Mouse (Mus musculus) liver, embryonic 14.5 days (tissue): ENCODE measurements at regions not wholly inside any gene's neighbourhood (a gene's known extent, or its start where the extent isn't known, plus 50 kb on each side); places are given as distances from the start of the nearest gene placed in this dataset.

Experiments used
- ATAC-seq: fragments of 200-750 bp; cut with Nextera tagmentation; 2 replicates; pipeline ENCODE4 v1.8.0; 2017; ENCODE audit warnings: moderate number of reproducible peaks, mild to moderate bottlenecking, moderate library complexity; ENCODE audit not compliant: insufficient read depth
- DNase-seq, 3 experiments: peaks; one replicate each; pipeline ENCODE4 v3.0.0-alpha.2; 2012 to 2013; ENCODE audit warnings: low read depth in 3 of 3, low spot score in 3 of 3
- H3K27ac ChIP-seq: fragments of 300-500 bp; sonication (generic); 2 replicates; pipeline ENCODE4 v1.5.1; 2014; ENCODE audit warnings: moderate library complexity, mild to moderate bottlenecking, control low read depth, inconsistent platforms
- H3K27me3 ChIP-seq: fragments of 300-500 bp; sonication (generic); 2 replicates; pipeline ENCODE4 v1.6.1; 2014; ENCODE audit warnings: mild to moderate bottlenecking, low read length, moderate library complexity; ENCODE audit not compliant: control insufficient read depth, insufficient read depth
- H3K36me3 ChIP-seq: fragments of 300-500 bp; sonication (generic); replicated peaks from 2 replicates; pipeline ENCODE4 v1.6.1; 2014; ENCODE audit warnings: low read depth; ENCODE audit not compliant: control insufficient read depth, insufficient read depth
- H3K4me1 ChIP-seq, 2 experiments: fragments of 200-500 bp in 1 of 2; fragments of 300-500 bp in 1 of 2; sonication (generic) in 1 of 2; replicated peaks; 2 replicates each; pipeline ENCODE4 v1.6.1; 2012 to 2014; ENCODE audit warnings: antibody characterized with exemption in 1 of 2, inconsistent platforms in 1 of 2, low read length in 1 of 2; ENCODE audit not compliant: control insufficient read depth in 2 of 2, insufficient read depth in 2 of 2
- H3K4me2 ChIP-seq: fragments of 300-500 bp; sonication (generic); 2 replicates; pipeline ENCODE4 v1.6.1; 2014; ENCODE audit warnings: low read depth, mild to moderate bottlenecking, control low read depth, moderate library complexity
- H3K4me3 ChIP-seq, 2 experiments: fragments of 200-500 bp in 1 of 2; fragments of 300-500 bp in 1 of 2; sonication (generic) in 1 of 2; 2 replicates each; pipeline ENCODE4 v1.5.1; 2012 to 2014; ENCODE audit warnings: low read depth in 2 of 2, low read length in 2 of 2, mild to moderate bottlenecking in 2 of 2, control low read depth in 1 of 2, inconsistent platforms in 1 of 2, moderate library complexity in 1 of 2; ENCODE audit not compliant: insufficient read depth in 1 of 2
- H3K9ac ChIP-seq: fragments of 300-500 bp; sonication (generic); replicated peaks from 2 replicates; pipeline ENCODE4 v1.6.1; 2014; ENCODE audit warnings: mild to moderate bottlenecking, control low read depth, moderate library complexity
- H3K9me3 ChIP-seq: fragments of 300-500 bp; sonication (generic); 2 replicates; pipeline ENCODE4 v1.6.1; 2016; ENCODE audit warnings: low read length, mixed read lengths; ENCODE audit not compliant: control insufficient read depth
- CTCF ChIP-seq: IDR thresholded peaks from 2 replicates; pipeline ENCODE4 v1.5.1; 2016; ENCODE audit warnings: antibody characterized with exemption, low read depth, control low read depth
- EP300 ChIP-seq: IDR thresholded peaks from 2 replicates; pipeline ENCODE4 v1.6.1; 2016; ENCODE audit warnings: antibody characterized with exemption, low read depth
- WGBS: fragments of 180-500 bp; shearing (Covaris S2); extraction: QIAGEN DNeasy Blood & Tissue Kit; methylation state at CpG from one replicate; pipeline ENCODE4 v1.1.7; 2014; ENCODE audit not compliant: insufficient replicate concordance; 5-methylcytosine and 5-hydroxymethylcytosine counted together

DNA sequence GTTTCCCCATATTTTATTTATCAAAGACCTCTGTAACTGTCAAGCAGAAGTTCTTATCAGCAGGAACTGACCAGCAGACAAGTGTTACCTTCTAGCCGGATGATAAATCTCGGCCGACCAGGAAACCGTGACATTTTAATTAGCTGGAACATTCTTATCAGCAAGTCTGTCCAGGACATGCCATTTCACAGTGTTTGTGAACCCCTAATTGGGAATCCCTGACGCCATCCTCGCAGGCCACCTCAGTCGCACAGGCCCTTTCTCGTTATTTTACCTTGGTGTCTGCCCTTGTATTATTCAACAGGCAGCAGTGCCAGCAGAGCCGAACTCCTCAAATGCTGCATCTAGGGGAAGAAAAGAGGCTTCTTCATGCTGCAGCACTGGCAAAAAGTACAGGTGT, 109.4 kb upstream of the Sdk1 start:
- no peak overlapping the region for H3K4me2 ChIP-seq

DNA sequence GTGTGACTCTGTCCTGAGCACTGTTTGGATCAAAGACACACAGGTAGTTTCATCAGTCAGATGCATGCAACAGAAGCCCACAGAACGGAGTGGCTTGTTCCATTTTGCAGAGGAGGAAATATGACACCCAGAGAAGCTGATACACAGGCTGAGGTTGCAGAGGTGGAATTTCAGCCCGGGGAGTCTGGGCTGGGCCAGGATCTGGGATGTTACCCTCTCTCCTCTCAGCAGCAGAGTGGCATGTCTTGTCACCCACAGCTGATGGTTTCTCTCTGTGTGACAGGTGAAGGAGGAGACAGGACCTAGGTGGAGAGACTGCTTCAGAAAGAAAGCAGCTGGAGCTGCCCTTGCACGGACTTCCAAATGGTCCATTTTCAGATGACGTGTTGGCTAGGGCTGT, 105.1 kb upstream of the Sdk1 start:
- 39% methylated on average over 4 of the region's 4 CpGs for whole genome bisulfite sequencing
- no peak for ATAC-seq
- no peaks in the 10 kb centered on the region for H3K36me3 ChIP-seq
- no peak overlapping the region for H3K4me2 ChIP-seq
- no peaks in the 10 kb centered on the region for H3K27me3 ChIP-seq
- H3K4me3 ChIP-seq: no peak overlapping the region
- no peak for DNase-seq
- H3K27ac ChIP-seq: no peak overlapping the region
- H3K4me1 ChIP-seq: no peaks in the 10 kb centered on the region
- TF ChIP-seq EP300: no peak
- no peaks in the 10 kb centered on the region for H3K9me3 ChIP-seq
- no peak overlapping the region for H3K9ac ChIP-seq

More for the DNA sequence above, 109.4 kb upstream of the Sdk1 start:
- no peaks in the 10 kb centered on the region for H3K27me3 ChIP-seq
- TF ChIP-seq EP300 (no peak), CTCF (no peak)
- H3K9ac ChIP-seq: no peak overlapping the region
- H3K36me3 ChIP-seq: no peaks in the 10 kb centered on the region
- DNase-seq (no peak), ATAC-seq (no peak)
- 45% methylated on average over 9 of the region's 9 CpGs for WGBS
- H3K9me3 ChIP-seq: no peaks in the 10 kb centered on the region
- no peak overlapping the region for H3K4me3 ChIP-seq
- no peaks in the 10 kb centered on the region for H3K4me1 ChIP-seq
- H3K27ac ChIP-seq: no peak overlapping the region

DNA sequence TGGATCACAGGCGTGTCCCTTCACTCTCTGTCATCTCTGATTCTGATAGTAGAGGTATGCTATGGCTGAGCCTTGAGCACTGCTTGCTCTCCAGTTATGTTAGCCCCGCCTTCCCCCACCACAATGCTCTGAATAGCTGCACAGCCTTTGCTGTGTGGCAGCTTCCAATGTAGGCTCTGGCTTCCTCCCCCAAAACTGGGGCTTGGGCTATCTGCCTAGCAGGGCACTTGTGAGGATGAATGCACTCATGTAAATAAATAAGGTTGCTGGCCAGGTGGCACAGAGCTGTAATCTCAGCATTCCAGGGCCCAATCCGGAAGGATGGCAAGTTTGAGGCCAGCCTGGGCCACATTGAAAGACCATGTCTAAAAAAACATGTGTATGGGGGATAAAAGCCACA, 103.6 kb upstream of the Sdk1 start:
- Histone ChIP-seq H3K27ac (no peak overlapping the region), H3K9ac (no peak overlapping the region), H3K27me3 (no peaks in the 10 kb centered on the region), H3K36me3 (no peaks in the 10 kb centered on the region), H3K9me3 (no peaks in the 10 kb centered on the region), H3K4me2 (no peak overlapping the region), H3K4me3 (no peak overlapping the region), H3K4me1 (no peaks in the 10 kb centered on the region)
- DNase-seq (no peak), ATAC-seq (no peak)
- 36% methylated on average over 3 of the region's 3 CpGs for WGBS
- TF ChIP-seq EP300 (no peak), CTCF (no peak)

DNA sequence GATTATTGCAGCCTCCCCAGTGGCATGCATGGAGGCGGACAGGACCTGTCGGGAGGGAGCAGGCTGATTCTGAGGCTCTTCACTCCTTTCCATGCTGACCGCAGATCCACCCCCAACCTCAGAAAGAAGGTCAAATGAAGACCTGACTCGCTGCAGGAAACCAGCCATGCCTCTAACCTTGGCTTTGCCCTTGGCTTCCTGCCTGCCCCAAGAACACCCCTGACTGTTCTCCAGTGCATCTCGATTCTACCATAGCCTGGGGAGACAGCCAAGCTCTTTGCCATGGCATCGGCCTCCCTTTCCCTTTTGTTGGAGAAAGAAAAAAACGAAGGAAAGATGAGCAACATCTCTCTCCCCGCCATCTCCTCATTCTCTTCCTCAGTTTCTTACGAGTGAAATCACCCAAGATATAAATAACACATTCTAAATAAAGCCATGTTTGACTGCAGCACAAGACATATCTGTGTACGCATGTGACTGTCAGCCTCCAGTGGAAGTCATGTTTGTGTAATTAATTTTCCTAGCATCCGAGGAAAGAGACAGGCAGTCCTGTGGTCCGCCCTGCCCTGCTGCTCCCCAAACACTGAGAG, 102.4 kb upstream of the Sdk1 start:
- Histone ChIP-seq H3K27ac (no peak overlapping the region), H3K4me2 (no peak overlapping the region), H3K36me3 (no peaks in the 10 kb centered on the region), H3K4me3 (no peak overlapping the region), H3K4me1 (no peaks in the 10 kb centered on the region), H3K27me3 (no peaks in the 10 kb centered on the region), H3K9me3 (no peaks in the 10 kb centered on the region), H3K9ac (no peak overlapping the region)
- DNase-seq (no peak), ATAC-seq (no peak)
- 48% methylated on average over 12 of the region's 12 CpGs for WGBS
- TF ChIP-seq EP300: no peak

DNA sequence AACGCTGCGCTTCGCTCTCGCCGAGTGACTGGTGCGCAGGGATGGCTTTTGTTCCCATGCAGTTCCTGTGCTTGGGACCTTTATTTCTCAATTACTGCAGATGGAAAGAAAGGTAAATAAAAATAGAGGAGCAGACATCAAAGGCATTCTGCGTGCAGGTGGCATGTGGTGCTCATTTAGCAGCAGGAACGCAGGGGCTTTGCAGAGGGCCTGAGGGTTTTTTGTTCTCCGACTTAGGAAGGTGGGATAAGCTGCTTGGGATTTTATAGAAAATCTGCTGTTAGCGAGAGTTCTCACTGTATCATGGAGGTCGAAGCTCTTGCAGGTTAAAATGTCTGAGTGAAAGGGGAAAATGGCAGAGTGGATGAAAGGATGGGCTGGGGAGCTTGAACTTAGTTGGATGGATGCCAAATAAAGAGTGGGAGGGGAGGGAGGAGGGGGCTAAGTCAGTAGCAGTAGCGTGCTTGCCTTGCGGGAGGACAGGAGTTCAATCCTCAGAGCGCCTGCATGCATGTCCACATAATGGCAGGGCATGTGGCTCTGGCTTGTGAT, 101.9 kb upstream of the Sdk1 start:
- no peaks in the 10 kb centered on the region for H3K9me3 ChIP-seq
- WGBS: 60% methylated on average over 14 of the region's 14 CpGs
- H3K27ac ChIP-seq: no peak overlapping the region
- H3K9ac ChIP-seq: no peak overlapping the region
- no peak overlapping the region for H3K4me3 ChIP-seq
- no peak for TF ChIP-seq CTCF
- no peak for TF ChIP-seq EP300
- no peaks in the 10 kb centered on the region for H3K27me3 ChIP-seq
- ATAC-seq: no peak
- no peak for DNase-seq
- H3K36me3 ChIP-seq: no peaks in the 10 kb centered on the region
- no peak overlapping the region for H3K4me2 ChIP-seq
- no peaks in the 10 kb centered on the region for H3K4me1 ChIP-seq
